In the genomic region with DNA sequence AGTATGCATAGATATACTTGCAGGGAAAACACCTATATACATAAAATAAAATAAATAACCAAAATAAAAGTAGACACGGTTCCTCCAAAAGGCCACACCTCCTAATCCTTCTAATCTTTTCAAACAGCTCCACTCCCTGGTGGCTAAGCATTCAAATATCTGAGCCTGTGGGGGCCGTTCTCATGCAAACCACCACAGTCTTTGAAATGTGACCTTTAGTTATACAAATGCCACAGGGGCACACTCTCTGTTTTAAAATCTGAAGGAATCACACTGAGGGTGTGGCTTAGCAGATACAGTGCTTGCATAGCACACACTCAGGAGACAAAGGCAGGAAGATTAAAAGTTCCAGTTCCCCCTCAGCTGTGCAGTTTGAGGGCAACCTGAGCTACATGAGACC, we compare ENCODE assay signal across 25 mouse cellular contexts. TPM values are rescaled to one million over a fixed set of nuclear protein-coding genes. Genes with fewer than 3 reads are reported as not detected.
"Had no signal": no experiment of that assay in that cellular context is flagged by ENCODE, and none has a peak within 500 bp of the region (broad histone marks: within the 10 kb centered on the region; RNA-seq: fewer than 3 reads in every experiment).

No protein-coding gene starts in this region.

- H3K36me3 ChIP-seq: heart, embryonic 10.5 days; heart, embryonic 12.5 days; hindbrain, embryonic 10.5 days; hindbrain, embryonic 12.5 days; intestine, embryonic 15.5 days; limb, embryonic 10.5 days; limb, embryonic 12.5 days; liver, embryonic 13.5 days had no signal

- H3K4me1 ChIP-seq: intestine, embryonic 15.5 days; liver, embryonic 13.5 days had no signal

- H3K27ac ChIP-seq: gastrocnemius, adult 2 months; heart, embryonic 10.5 days; hindbrain, embryonic 10.5 days; hindbrain, embryonic 12.5 days; hindbrain, embryonic 14.5 days; intestine, embryonic 15.5 days; left cerebral cortex, adult 2 months; limb, embryonic 10.5 days; limb, embryonic 12.5 days; liver, embryonic 13.5 days had no signal

- ATAC-seq: hindbrain, embryonic 16.5 days; inflammation-experienced regulatory T-cells, adult 6 months; intestine, embryonic 15.5 days; intestine, postnatal 0 days had no signal

- DNase-seq: gastrocnemius, adult 2 months; gastrocnemius, postnatal 10 days; gastrocnemius, postnatal 25 days; heart, adult 18-20 months; heart, postnatal 10 days; heart, postnatal 4 days; kidney, adult 18-20 months; kidney, adult 8-10 months; kidney, postnatal 10 days; kidney, postnatal 25 days; kidney, postnatal 4 days; liver; liver, embryonic 13.5 days had no signal

- H3K27me3 ChIP-seq: heart, embryonic 12.5 days; hindbrain, embryonic 12.5 days; intestine, embryonic 15.5 days; limb, embryonic 12.5 days; liver, embryonic 13.5 days had no signal

- H3K4me3 ChIP-seq: gastrocnemius, adult 2 months; heart, embryonic 10.5 days; heart, embryonic 12.5 days; hindbrain, embryonic 10.5 days; hindbrain, embryonic 12.5 days; intestine, embryonic 15.5 days; left cerebral cortex, adult 2 months; limb, embryonic 10.5 days; limb, embryonic 12.5 days; liver, embryonic 13.5 days had no signal

RNA-seq across cellular contexts. Expression of a gene that starts 50.4 kb away (rescaled TPM):
- polyA plus RNA-seq: inflammation-experienced regulatory T-cells, adult 6 months had no signal
